Mouse (Mus musculus) hindbrain, embryonic 13.5 days (tissue): ENCODE measurements around the gene Gm8797. TPM values are rescaled to one million over a fixed set of nuclear protein-coding genes. Genes with fewer than 3 reads are reported as not detected.
"Not testable (repeated sequence)": the region's sequence is repeated elsewhere in the genome, so short reads cannot be mapped to it uniquely, and the experiment has no call there.

Source experiments
- ATAC-seq: fragments of 200-750 bp; cut with Nextera tagmentation; 2 replicates; pipeline ENCODE4 v1.8.0; 2017; ENCODE audit warnings: moderate TSS enrichment; ENCODE audit not compliant: low FRiP score
- H3K27ac ChIP-seq: fragments of 300-500 bp; sonication (generic); 2 replicates; pipeline ENCODE4 v1.5.1; 2015; ENCODE audit warnings: inconsistent platforms, mild to moderate bottlenecking, moderate library complexity
- H3K27me3 ChIP-seq: fragments of 300-500 bp; sonication (generic); 2 replicates; pipeline ENCODE4 v1.6.1; 2015; ENCODE audit warnings: mild to moderate bottlenecking, inconsistent platforms
- H3K36me3 ChIP-seq: fragments of 300-500 bp; sonication (generic); 2 replicates; pipeline ENCODE4 v1.6.1; 2015; ENCODE audit warnings: mild to moderate bottlenecking, inconsistent platforms
- H3K4me1 ChIP-seq: fragments of 300-500 bp; sonication (generic); replicated peaks from 2 replicates; pipeline ENCODE4 v1.6.1; 2015; ENCODE audit warnings: inconsistent platforms
- H3K4me2 ChIP-seq: fragments of 300-500 bp; sonication (generic); 2 replicates; pipeline ENCODE4 v1.6.1; 2015; ENCODE audit warnings: inconsistent platforms, mild to moderate bottlenecking, moderate library complexity
- H3K4me3 ChIP-seq: fragments of 300-500 bp; sonication (generic); 2 replicates; pipeline ENCODE4 v1.5.1; 2015; ENCODE audit warnings: mild to moderate bottlenecking, inconsistent platforms
- H3K9ac ChIP-seq: fragments of 300-500 bp; sonication (generic); 2 replicates; pipeline ENCODE4 v1.6.1; 2015; ENCODE audit warnings: mild to moderate bottlenecking, inconsistent platforms
- H3K9me3 ChIP-seq: fragments of 300-500 bp; sonication (generic); 2 replicates; pipeline ENCODE4 v1.6.1; 2016; ENCODE audit warnings: inconsistent platforms
- WGBS: fragments of 180-500 bp; shearing (Covaris S2); methylation state at CpG from one replicate; pipeline ENCODE4 v1.1.7; 2015; 5-methylcytosine and 5-hydroxymethylcytosine counted together
- polyA plus RNA-seq: library from polyadenylated mRNA; unstranded; fragments of >200 nt; fragmentation: Nextera tagmentation; extraction: Ambion mirVana; gene quantifications from 2 replicates; pipeline ENCODE4 v1.2.1, GENCODE M21; 2015

Gm8797 gene
- polyA plus RNA-seq, result 14.6 and 23.2 TPM in 2 replicates

- not testable (repeated sequence) for H3K27me3 ChIP-seq, H3K9ac ChIP-seq, H3K4me1 ChIP-seq, H3K36me3 ChIP-seq, H3K9me3 ChIP-seq, H3K27ac ChIP-seq, ATAC-seq, H3K4me3 ChIP-seq, H3K4me2 ChIP-seq
- 96% methylated on average over 9 of the region's 9 CpGs for WGBS
These were observed at the start of gene Gm8797 for GRCm38 (mm10) chr3:5750506-5750905. Gene Gm8797 (plus strand): TSS chr3:5750806.

DNA sequence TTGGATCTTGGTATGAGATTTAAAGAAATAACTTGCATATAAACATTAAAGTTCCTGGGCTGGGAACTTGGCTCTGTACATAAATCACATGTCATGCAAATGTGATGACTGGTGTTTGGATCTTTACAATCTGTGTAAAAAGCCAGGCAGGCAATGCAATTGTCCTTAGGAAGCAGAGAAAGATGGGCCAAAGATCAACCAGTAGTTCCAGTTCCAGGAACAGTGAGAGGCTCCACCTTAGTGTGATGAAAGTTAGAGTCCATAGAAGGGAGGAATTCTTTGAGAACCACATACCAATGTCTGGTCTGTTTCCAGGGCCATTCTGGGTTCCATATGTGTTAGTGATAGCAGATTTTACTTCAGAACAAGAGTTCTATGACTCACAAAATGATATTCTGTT lies 36.1 kb upstream of the Gm8797 start:
- Histone ChIP-seq H3K9ac (no peak overlapping the region), H3K27me3 (no peaks in the 10 kb centered on the region), H3K4me2 (no peak overlapping the region), H3K4me3 (no peak overlapping the region), H3K4me1 (no peaks in the 10 kb centered on the region), H3K36me3 (no peaks in the 10 kb centered on the region), H3K9me3 (no peaks in the 10 kb centered on the region), H3K27ac (no peak overlapping the region)
- no peak for ATAC-seq

- no peak overlapping the region for H3K27ac ChIP-seq
- no peaks in the 10 kb centered on the region for H3K36me3 ChIP-seq
- no peaks in the 10 kb centered on the region for H3K9me3 ChIP-seq
- H3K4me1 ChIP-seq, result no peaks in the 10 kb centered on the region
- no peak overlapping the region for H3K4me2 ChIP-seq
- no peak overlapping the region for H3K4me3 ChIP-seq
- no peaks in the 10 kb centered on the region for H3K27me3 ChIP-seq
- no peak overlapping the region for H3K9ac ChIP-seq
- no peak for ATAC-seq
These were observed 17.7 kb upstream of the Gm8797 start for GRCm38 (mm10) chr3:5732931-5733330.

DNA sequence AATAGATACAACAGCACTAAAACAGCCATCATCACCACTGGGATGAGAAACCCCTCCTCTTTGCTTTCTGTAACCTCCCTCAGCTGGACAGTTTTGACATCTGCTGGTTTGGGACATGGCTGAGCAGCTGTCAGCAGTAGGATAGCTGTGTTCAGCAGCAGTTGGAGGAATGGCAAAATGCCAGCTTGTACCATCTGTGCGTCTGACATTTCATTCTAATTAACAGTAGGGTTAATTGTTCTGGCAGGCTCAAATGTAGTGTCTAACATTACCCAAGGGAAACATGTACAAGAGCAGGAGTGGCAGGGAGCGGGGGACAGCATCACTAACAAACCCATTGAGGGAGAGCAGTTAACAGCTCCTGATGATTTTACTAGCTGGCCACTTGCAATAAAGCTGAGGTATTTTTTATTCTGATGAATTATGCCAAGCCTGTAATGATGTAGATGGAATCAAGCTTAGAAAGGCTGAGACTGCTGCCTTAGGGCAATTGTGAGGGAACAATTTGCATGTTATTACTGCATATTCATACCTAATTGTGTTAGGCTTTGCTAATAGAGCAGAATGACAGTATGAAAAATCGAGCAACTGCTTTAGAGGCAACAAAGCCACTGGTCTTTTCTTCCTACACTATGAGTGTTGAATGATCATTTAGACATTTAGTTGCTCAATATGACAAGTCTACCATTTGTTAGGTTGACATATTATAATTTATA lies 4.3 kb downstream of the Gm8797 start:
- no peaks in the 10 kb centered on the region for H3K36me3 ChIP-seq
- no peak overlapping the region for H3K4me2 ChIP-seq
- peaks cover 7% of the 10 kb centered on the region; the same call in 1 of the 2 replicates for H3K4me1 ChIP-seq
- no peaks in the 10 kb centered on the region for H3K9me3 ChIP-seq
- peak; percentile 98 for ATAC-seq
- WGBS, result 14% methylated on average over 3 of the region's 3 CpGs
- no peak overlapping the region for H3K4me3 ChIP-seq
- no peaks in the 10 kb centered on the region for H3K27me3 ChIP-seq
- H3K27ac ChIP-seq, result peak overlapping the region; percentile 66
- H3K9ac ChIP-seq, result no peak overlapping the region

DNA sequence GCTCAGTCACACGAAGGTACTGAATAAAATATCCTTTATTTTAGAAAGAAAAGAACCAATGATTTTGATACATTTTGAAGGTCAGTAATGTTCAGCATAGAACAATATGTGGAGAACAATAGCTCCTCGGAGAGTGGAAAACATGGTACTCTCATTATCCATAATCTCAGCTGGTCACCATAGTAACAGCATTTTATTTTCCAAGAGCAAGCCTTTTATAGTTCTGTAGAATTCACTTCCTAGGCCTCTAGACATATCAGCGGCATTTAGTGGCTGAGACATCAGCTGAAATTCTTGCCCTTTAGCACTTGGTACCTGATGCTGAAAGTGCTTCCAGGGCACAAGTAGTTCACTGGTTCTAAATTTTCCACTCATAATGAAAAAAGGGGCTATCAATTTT lies 15.7 kb downstream of the Gm8797 start:
- no peak for ATAC-seq
- Histone ChIP-seq H3K27ac (no peak overlapping the region), H3K27me3 (no peaks in the 10 kb centered on the region), H3K9me3 (no peaks in the 10 kb centered on the region), H3K36me3 (no peaks in the 10 kb centered on the region), H3K9ac (no peak overlapping the region), H3K4me1 (no peaks in the 10 kb centered on the region), H3K4me2 (no peak overlapping the region), H3K4me3 (no peak overlapping the region)
- 43% methylated on average over 3 of the region's 3 CpGs for WGBS

GRCm38 (mm10) chr3:5776894-5777293 lies 26.3 kb downstream of the Gm8797 start:
- H3K36me3 ChIP-seq, result no peaks in the 10 kb centered on the region
- no peaks in the 10 kb centered on the region for H3K27me3 ChIP-seq
- H3K4me2 ChIP-seq, result no peak overlapping the region
- 0 out of 2 replicates have a peak, but pooled peaks cover 2% of the 10 kb centered on the region for H3K9me3 ChIP-seq
- ATAC-seq, result no peak
- H3K9ac ChIP-seq, result no peak overlapping the region
- no peak overlapping the region for H3K27ac ChIP-seq
- WGBS, result 95% methylated on average over 2 of the region's 2 CpGs
- H3K4me1 ChIP-seq, result no peaks in the 10 kb centered on the region
- H3K4me3 ChIP-seq, result no peak overlapping the region
